Mouse (Mus musculus) midbrain, embryonic 15.5 days (tissue): ENCODE data around the gene Rnf17. TPM values are rescaled to one million over a fixed set of nuclear protein-coding genes. Genes with fewer than 3 reads are reported as not detected.

Experiments
- ATAC-seq: fragments of 200-750 bp; cut with Nextera tagmentation; replicated peaks from 2 replicates; pipeline ENCODE4 v1.8.0; 2017; ENCODE audit warnings: moderate TSS enrichment
- H3K27ac ChIP-seq: fragments of 300-500 bp; sonication (generic); 2 replicates; pipeline ENCODE4 v1.5.1; 2015; ENCODE audit warnings: mild to moderate bottlenecking, inconsistent platforms
- H3K27me3 ChIP-seq: fragments of 300-500 bp; sonication (generic); replicated peaks from 2 replicates; pipeline ENCODE4 v1.6.1; 2015; ENCODE audit warnings: inconsistent platforms
- H3K36me3 ChIP-seq: fragments of 300-500 bp; sonication (generic); replicated peaks from 2 replicates; pipeline ENCODE4 v1.6.1; 2015; ENCODE audit warnings: inconsistent platforms
- H3K4me1 ChIP-seq: fragments of 300-500 bp; sonication (generic); 2 replicates; pipeline ENCODE4 v1.6.1; 2015; ENCODE audit warnings: inconsistent platforms
- H3K4me2 ChIP-seq: fragments of 300-500 bp; sonication (generic); 2 replicates; pipeline ENCODE4 v1.6.1; 2015; ENCODE audit warnings: inconsistent platforms, mild to moderate bottlenecking, moderate library complexity
- H3K4me3 ChIP-seq: fragments of 300-500 bp; sonication (generic); 2 replicates; pipeline ENCODE4 v1.5.1; 2015; ENCODE audit warnings: mild to moderate bottlenecking, inconsistent platforms
- H3K9ac ChIP-seq: fragments of 300-500 bp; sonication (generic); 2 replicates; pipeline ENCODE4 v1.6.1; 2015; ENCODE audit warnings: mild to moderate bottlenecking, inconsistent platforms
- H3K9me3 ChIP-seq: fragments of 300-500 bp; sonication (generic); 2 replicates; pipeline ENCODE4 v1.6.1; 2016; ENCODE audit warnings: inconsistent platforms
- WGBS: fragments of 180-500 bp; shearing (Covaris S2); methylation state at CpG from one replicate; pipeline ENCODE4 v1.1.7; 2015; ENCODE audit warnings: mixed read lengths; 5-methylcytosine and 5-hydroxymethylcytosine counted together
- polyA plus RNA-seq: library from polyadenylated mRNA; unstranded; fragments of >200 nt; fragmentation: Nextera tagmentation; extraction: Ambion mirVana; gene quantifications from 2 replicates; pipeline ENCODE4 v1.2.1, GENCODE M21; 2015

Rnf17 gene
- polyA plus RNA-seq, 1 experiment from 2014 or later: 1.3 TPM

GRCm38 (mm10) chr14:56530788-56531187 lies 128.4 kb downstream of the Rnf17 start:
- H3K27me3 ChIP-seq: no peaks in the 10 kb centered on the region
- H3K9ac ChIP-seq: no peak overlapping the region
- ATAC-seq: no peak
- no peak overlapping the region for H3K27ac ChIP-seq
- H3K9me3 ChIP-seq: no peaks in the 10 kb centered on the region
- no peak overlapping the region for H3K4me3 ChIP-seq
- H3K4me2 ChIP-seq: no peak overlapping the region
- H3K4me1 ChIP-seq: no peaks in the 10 kb centered on the region
- peaks cover 5% of the 10 kb centered on the region; the same call in 1 of the 2 replicates for H3K36me3 ChIP-seq
- WGBS: 85% methylated on average over 2 of the region's 2 CpGs

- Histone ChIP-seq H3K36me3 (0 out of 2 replicates have a peak, but pooled peaks cover 4% of the 10 kb centered on the region), H3K4me1 (no peaks in the 10 kb centered on the region), H3K4me2 (no peak overlapping the region), H3K9me3 (no peaks in the 10 kb centered on the region), H3K9ac (no peak overlapping the region), H3K27ac (no peak overlapping the region), H3K4me3 (no peak overlapping the region), H3K27me3 (no peaks in the 10 kb centered on the region)
- ATAC-seq: no peak
- WGBS: 83% methylated on average over 1 of the region's 1 CpGs
Observed at GRCm38 (mm10) chr14:56544946-56545345, 142.6 kb downstream of the Rnf17 start.

GRCm38 (mm10) chr14:56545491-56545890 lies 143.1 kb downstream of the Rnf17 start:
- Histone ChIP-seq H3K36me3 (0 out of 2 replicates have a peak, but pooled peaks cover 4% of the 10 kb centered on the region), H3K27me3 (no peaks in the 10 kb centered on the region), H3K9me3 (no peaks in the 10 kb centered on the region), H3K4me3 (no peak overlapping the region), H3K4me2 (no peak overlapping the region), H3K4me1 (no peaks in the 10 kb centered on the region), H3K27ac (no peak overlapping the region), H3K9ac (no peak overlapping the region)
- no peak for ATAC-seq
- WGBS: 95% methylated on average over 4 of the region's 4 CpGs

GRCm38 (mm10) chr14:56550960-56551359 lies 148.6 kb downstream of the Rnf17 start:
- Histone ChIP-seq H3K4me3 (no peak overlapping the region), H3K4me2 (no peak overlapping the region), H3K9me3 (no peaks in the 10 kb centered on the region), H3K9ac (no peak overlapping the region), H3K4me1 (no peaks in the 10 kb centered on the region), H3K36me3 (peaks cover 11% of the 10 kb centered on the region; the same call in 1 of the 2 replicates), H3K27ac (no peak overlapping the region), H3K27me3 (no peaks in the 10 kb centered on the region)
- ATAC-seq: no peak
- 89% methylated on average over 4 of the region's 4 CpGs for WGBS

- 95% methylated on average over 6 of the region's 6 CpGs for WGBS
- Histone ChIP-seq H3K9ac (no peak overlapping the region), H3K4me1 (no peaks in the 10 kb centered on the region), H3K9me3 (no peaks in the 10 kb centered on the region), H3K27me3 (no peaks in the 10 kb centered on the region), H3K4me3 (no peak overlapping the region), H3K36me3 (peaks cover 14% of the 10 kb centered on the region; the same call in 1 of the 2 replicates), H3K4me2 (no peak overlapping the region), H3K27ac (no peak overlapping the region)
- ATAC-seq: no peak
Observed at GRCm38 (mm10) chr14:56552924-56553323, 150.5 kb downstream of the Rnf17 start.

- Histone ChIP-seq H3K4me2 (no peak overlapping the region), H3K9ac (no peak overlapping the region), H3K4me1 (no peaks in the 10 kb centered on the region), H3K9me3 (no peaks in the 10 kb centered on the region), H3K27ac (no peak overlapping the region), H3K36me3 (peaks cover 14% of the 10 kb centered on the region; the same call in 1 of the 2 replicates), H3K4me3 (no peak overlapping the region), H3K27me3 (no peaks in the 10 kb centered on the region)
- WGBS: 93% methylated on average over 7 of the region's 7 CpGs
- ATAC-seq: no peak
Observed at GRCm38 (mm10) chr14:56553331-56553730, 150.9 kb downstream of the Rnf17 start.

- H3K27ac ChIP-seq: no peak overlapping the region
- no peaks in the 10 kb centered on the region for H3K27me3 ChIP-seq
- H3K4me2 ChIP-seq: no peak overlapping the region
- no peaks in the 10 kb centered on the region for H3K9me3 ChIP-seq
- ATAC-seq: no peak
- no peak overlapping the region for H3K9ac ChIP-seq
- WGBS: 100% methylated on average over 2 of the region's 2 CpGs
- no peak overlapping the region for H3K4me3 ChIP-seq
- H3K4me1 ChIP-seq: no peaks in the 10 kb centered on the region
- peaks cover 14% of the 10 kb centered on the region; the same call in 1 of the 2 replicates for H3K36me3 ChIP-seq
Observed at GRCm38 (mm10) chr14:56554716-56555115, 152.3 kb downstream of the Rnf17 start.

- no peak overlapping the region for H3K4me2 ChIP-seq
- H3K27ac ChIP-seq: no peak overlapping the region
- H3K4me3 ChIP-seq: no peak overlapping the region
- no peak overlapping the region for H3K9ac ChIP-seq
- H3K27me3 ChIP-seq: no peaks in the 10 kb centered on the region
- 96% methylated on average over 3 of the region's 3 CpGs for WGBS
- ATAC-seq: no peak
- no peaks in the 10 kb centered on the region for H3K9me3 ChIP-seq
- no peaks in the 10 kb centered on the region for H3K4me1 ChIP-seq
- peaks cover 11% of the 10 kb centered on the region; the same call in 1 of the 2 replicates for H3K36me3 ChIP-seq
Observed at GRCm38 (mm10) chr14:56559134-56559533, 156.8 kb downstream of the Rnf17 start.

- 85% methylated on average over 7 of the region's 7 CpGs for WGBS
- Histone ChIP-seq H3K4me2 (no peak overlapping the region), H3K36me3 (peaks cover 7% of the 10 kb centered on the region; the same call in 1 of the 2 replicates), H3K27me3 (no peaks in the 10 kb centered on the region), H3K4me3 (no peak overlapping the region), H3K4me1 (peaks cover 10% of the 10 kb centered on the region), H3K27ac (no peak overlapping the region), H3K9ac (no peak overlapping the region), H3K9me3 (no peaks in the 10 kb centered on the region)
- ATAC-seq: no peak
Observed at GRCm38 (mm10) chr14:56567476-56567875, 165.1 kb downstream of the Rnf17 start.

- Histone ChIP-seq H3K9me3 (no peaks in the 10 kb centered on the region), H3K4me2 (no peak overlapping the region), H3K36me3 (no peaks in the 10 kb centered on the region), H3K4me3 (no peak overlapping the region), H3K27me3 (no peaks in the 10 kb centered on the region), H3K27ac (no peak overlapping the region), H3K4me1 (peaks cover 12% of the 10 kb centered on the region), H3K9ac (no peak overlapping the region)
- WGBS: 88% methylated on average over 4 of the region's 4 CpGs
- no peak for ATAC-seq
Observed at GRCm38 (mm10) chr14:56569041-56569440, 166.7 kb downstream of the Rnf17 start.

GRCm38 (mm10) chr14:56571310-56572093 lies 169.1 kb downstream of the Rnf17 start:
- H3K9ac ChIP-seq: peak overlapping the region; percentile 50
- under 1% methylated on average over 59 of the region's 59 CpGs for WGBS
- peak; percentile 100 for ATAC-seq
- H3K9me3 ChIP-seq: no peaks in the 10 kb centered on the region
- peak overlapping the region; percentile 74 for H3K27ac ChIP-seq
- peak overlapping the region; percentile 56 for H3K4me3 ChIP-seq
- H3K27me3 ChIP-seq: peaks cover 9% of the 10 kb centered on the region; the same call in 1 of the 2 replicates
- peaks cover 21% of the 10 kb centered on the region for H3K4me1 ChIP-seq
- H3K36me3 ChIP-seq: no peaks in the 10 kb centered on the region
- peak overlapping the region; percentile 79 for H3K4me2 ChIP-seq

- Histone ChIP-seq H3K9ac (no peak overlapping the region), H3K36me3 (no peaks in the 10 kb centered on the region), H3K9me3 (no peaks in the 10 kb centered on the region), H3K4me2 (peak overlapping the region; percentile 44), H3K27me3 (peaks cover 9% of the 10 kb centered on the region; the same call in 1 of the 2 replicates), H3K4me3 (peak overlapping the region; percentile 56), H3K4me1 (peaks cover 21% of the 10 kb centered on the region), H3K27ac (no peak overlapping the region)
- ATAC-seq: no peak
- 72% methylated on average over 2 of the region's 2 CpGs for WGBS
Observed at GRCm38 (mm10) chr14:56572546-56572945, 170.2 kb downstream of the Rnf17 start.
